Mouse (Mus musculus): ENCODE measurements around the gene Fcho2. TPM values are rescaled to one million over a fixed set of nuclear protein-coding genes. Genes with fewer than 3 reads are reported as not detected.

Gene Fcho2
- total RNA-seq, 1 experiment, result 13.6 TPM

GRCm38 (mm10) chr13:98812285-98812684, 3.0 kb downstream of the Fcho2 start:
- Histone ChIP-seq H3K9ac (ENCODE audit: insufficient read depth, low read depth, low read length, poor library complexity, severe bottlenecking) (no peak overlapping the region), H3K4me3 (ENCODE audit: insufficient read depth in 1 of 2, low read depth in 1 of 2, low read length in 2 of 2, poor library complexity in 1 of 2, severe bottlenecking in 1 of 2) (no peak overlapping the region), H3K36me3 (ENCODE audit: control insufficient read depth, insufficient read depth, low read length, poor library complexity, severe bottlenecking) (no peaks in the 10 kb centered on the region), H3K4me1 (ENCODE audit: control insufficient read depth in 2 of 2, insufficient read depth in 2 of 2, low read length in 2 of 2, poor library complexity in 1 of 2) (peaks cover 2 to 3% of the 10 kb centered on the region in 2 experiments; a peak in 2 of 4 replicates), H3K27ac (ENCODE audit: insufficient read depth, low read depth, low read length, poor library complexity, severe bottlenecking) (no peak overlapping the region), H3K9me3 (ENCODE audit: control insufficient read depth, insufficient read depth, low read depth, low read length) (no peaks in the 10 kb centered on the region)
- TF ChIP-seq MAFK (IDR thresholded peaks at IDR 0.05; ENCODE audit: insufficient read depth, low read depth, low read length) (no peak), HCFC1 (IDR thresholded peaks at IDR 0.05; ENCODE audit: borderline replicate concordance, insufficient read depth, low read length) (no peak), ZC3H11A (IDR thresholded peaks at IDR 0.05; ENCODE audit: borderline replicate concordance, low read depth, low read length) (no peak), CHD2 (IDR thresholded peaks at IDR 0.05; ENCODE audit: low read depth, low read length) (no peak), ZNF384 (IDR thresholded peaks at IDR 0.05; ENCODE audit: low read depth, low read length) (no peak)
- no peak for DNase-seq (ENCODE audit: low read depth, low spot score)
- in situ Hi-C loops (cut with MboI; ENCODE audit: low sequenced_read_pairs in 2 of 2, unreplicated experiment in 2 of 2), result no loop called here

- DNase-seq (ENCODE audit: low read depth, low spot score), result no peak
- Histone ChIP-seq H3K9ac (ENCODE audit: insufficient read depth, low read depth, low read length, poor library complexity, severe bottlenecking) (no peak overlapping the region), H3K9me3 (ENCODE audit: control insufficient read depth, insufficient read depth, low read depth, low read length) (no peaks in the 10 kb centered on the region), H3K4me3 (ENCODE audit: insufficient read depth in 1 of 2, low read depth in 1 of 2, low read length in 2 of 2, poor library complexity in 1 of 2, severe bottlenecking in 1 of 2) (no peak overlapping the region), H3K4me1 (ENCODE audit: control insufficient read depth in 2 of 2, insufficient read depth in 2 of 2, low read length in 2 of 2, poor library complexity in 1 of 2) (peaks cover 0 to 2% of the 10 kb centered on the region in 2 experiments; a peak in 1 of 4 replicates), H3K36me3 (ENCODE audit: control insufficient read depth, insufficient read depth, low read length, poor library complexity, severe bottlenecking) (no peaks in the 10 kb centered on the region), H3K27ac (ENCODE audit: insufficient read depth, low read depth, low read length, poor library complexity, severe bottlenecking) (no peak overlapping the region)
- in situ Hi-C loops (cut with MboI; ENCODE audit: low sequenced_read_pairs in 2 of 2, unreplicated experiment in 2 of 2), result no loop called here
- TF ChIP-seq MAFK (IDR thresholded peaks at IDR 0.05; ENCODE audit: insufficient read depth, low read depth, low read length) (no peak), HCFC1 (IDR thresholded peaks at IDR 0.05; ENCODE audit: borderline replicate concordance, insufficient read depth, low read length) (no peak), ZNF384 (IDR thresholded peaks at IDR 0.05; ENCODE audit: low read depth, low read length) (no peak), ZC3H11A (IDR thresholded peaks at IDR 0.05; ENCODE audit: borderline replicate concordance, low read depth, low read length) (no peak), CHD2 (IDR thresholded peaks at IDR 0.05; ENCODE audit: low read depth, low read length) (no peak)
Observed at GRCm38 (mm10) chr13:98810143-98810542, 5.1 kb downstream of the Fcho2 start.

- peaks cover 0 to 2% of the 10 kb centered on the region in 2 experiments; a peak in 1 of 4 replicates for H3K4me1 ChIP-seq (ENCODE audit: control insufficient read depth in 2 of 2, insufficient read depth in 2 of 2, low read length in 2 of 2, poor library complexity in 1 of 2)
Observed at GRCm38 (mm10) chr13:98809087-98809486, 6.2 kb downstream of the Fcho2 start.

GRCm38 (mm10) chr13:98804480-98804879, 10.8 kb downstream of the Fcho2 start:
- no peaks in the 10 kb centered on the region for H3K36me3 ChIP-seq (ENCODE audit: control insufficient read depth, insufficient read depth, low read length, poor library complexity, severe bottlenecking)
- in situ Hi-C loops (cut with MboI; ENCODE audit: low sequenced_read_pairs in 2 of 2, unreplicated experiment in 2 of 2), result no loop called here

More at GRCm38 (mm10) chr13:98809087-98809486, 6.2 kb downstream of the Fcho2 start:
- Histone ChIP-seq H3K4me3 (ENCODE audit: insufficient read depth in 1 of 2, low read depth in 1 of 2, low read length in 2 of 2, poor library complexity in 1 of 2, severe bottlenecking in 1 of 2) (no peak overlapping the region), H3K9ac (ENCODE audit: insufficient read depth, low read depth, low read length, poor library complexity, severe bottlenecking) (no peak overlapping the region), H3K36me3 (ENCODE audit: control insufficient read depth, insufficient read depth, low read length, poor library complexity, severe bottlenecking) (no peaks in the 10 kb centered on the region), H3K27ac (ENCODE audit: insufficient read depth, low read depth, low read length, poor library complexity, severe bottlenecking) (no peak overlapping the region), H3K9me3 (ENCODE audit: control insufficient read depth, insufficient read depth, low read depth, low read length) (no peaks in the 10 kb centered on the region)
- in situ Hi-C loops (cut with MboI; ENCODE audit: low sequenced_read_pairs in 2 of 2, unreplicated experiment in 2 of 2), result no loop called here
- DNase-seq (ENCODE audit: low read depth, low spot score), result no peak
- TF ChIP-seq ZNF384 (IDR thresholded peaks at IDR 0.05; ENCODE audit: low read depth, low read length), result no peak
- no peak for TF ChIP-seq CHD2 (IDR thresholded peaks at IDR 0.05; ENCODE audit: low read depth, low read length)
- TF ChIP-seq HCFC1 (IDR thresholded peaks at IDR 0.05; ENCODE audit: borderline replicate concordance, insufficient read depth, low read length), result no peak
- no peak for TF ChIP-seq MAFK (IDR thresholded peaks at IDR 0.05; ENCODE audit: insufficient read depth, low read depth, low read length)
- TF ChIP-seq ZC3H11A (IDR thresholded peaks at IDR 0.05; ENCODE audit: borderline replicate concordance, low read depth, low read length), result no peak

More at GRCm38 (mm10) chr13:98804480-98804879, 10.8 kb downstream of the Fcho2 start:
- Histone ChIP-seq H3K9ac (ENCODE audit: insufficient read depth, low read depth, low read length, poor library complexity, severe bottlenecking) (no peak overlapping the region), H3K9me3 (ENCODE audit: control insufficient read depth, insufficient read depth, low read depth, low read length) (no peaks in the 10 kb centered on the region), H3K4me1 (ENCODE audit: control insufficient read depth in 2 of 2, insufficient read depth in 2 of 2, low read length in 2 of 2, poor library complexity in 1 of 2) (no peaks in the 10 kb centered on the region), H3K27ac (ENCODE audit: insufficient read depth, low read depth, low read length, poor library complexity, severe bottlenecking) (no peak overlapping the region), H3K4me3 (ENCODE audit: insufficient read depth in 1 of 2, low read depth in 1 of 2, low read length in 2 of 2, poor library complexity in 1 of 2, severe bottlenecking in 1 of 2) (no peak overlapping the region)
- no peak for DNase-seq (ENCODE audit: low read depth, low spot score)
- TF ChIP-seq MAFK (IDR thresholded peaks at IDR 0.05; ENCODE audit: insufficient read depth, low read depth, low read length), result no peak
- no peak for TF ChIP-seq HCFC1 (IDR thresholded peaks at IDR 0.05; ENCODE audit: borderline replicate concordance, insufficient read depth, low read length)
- TF ChIP-seq ZC3H11A (IDR thresholded peaks at IDR 0.05; ENCODE audit: borderline replicate concordance, low read depth, low read length), result no peak
- no peak for TF ChIP-seq CHD2 (IDR thresholded peaks at IDR 0.05; ENCODE audit: low read depth, low read length)
- TF ChIP-seq ZNF384 (IDR thresholded peaks at IDR 0.05; ENCODE audit: low read depth, low read length), result no peak

Data from ES-E14 (cell line).